Mouse (Mus musculus) embryo, embryonic 10.5 days (tissue): Measurements from ENCODE around the gene Pstk.
A peak's percentile ranks its signal among the peaks of the same experiment; 100 is the strongest.
"Not testable (repeated sequence)": the region's sequence is repeated elsewhere in the genome, so short reads cannot be mapped to it uniquely, and the experiment has no call there.

Experiments used
- DNase-seq: peaks from one replicate; pipeline ENCODE4 v3.0.0-alpha.2; 2015; ENCODE audit warnings: low spot score

Gene Pstk

GRCm38 (mm10) chr7:131370648-131371469 lies at the start of gene Pstk:
Gene Pstk (plus strand): TSS chr7:131371141.
- peak; percentile 94 for DNase-seq

DNA sequence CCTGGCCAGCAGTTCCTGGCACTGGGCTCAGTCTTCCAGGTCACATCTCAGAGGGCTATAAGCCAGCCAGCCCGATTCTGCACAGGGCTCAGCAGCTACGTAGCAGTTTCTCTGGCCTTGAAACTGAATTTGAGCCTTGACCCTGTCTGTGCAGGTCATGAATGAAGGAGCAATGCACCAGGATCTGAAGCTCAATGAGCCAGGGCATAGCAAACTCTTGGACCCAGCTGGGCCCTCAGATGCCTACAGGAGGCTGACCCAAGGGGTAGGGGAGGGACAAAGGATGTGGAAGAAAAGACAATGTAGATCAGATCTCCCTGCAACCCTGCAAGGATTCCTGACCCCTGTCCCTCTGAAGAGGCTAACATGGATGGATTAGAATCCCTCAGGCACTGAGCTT lies 48.7 kb upstream of the Pstk start, which contains the start of gene Cuzd1:
Cuzd1 (minus strand) TSS at position 101 of the 400 bp plus-strand sequence.
- no peak for DNase-seq

DNA sequence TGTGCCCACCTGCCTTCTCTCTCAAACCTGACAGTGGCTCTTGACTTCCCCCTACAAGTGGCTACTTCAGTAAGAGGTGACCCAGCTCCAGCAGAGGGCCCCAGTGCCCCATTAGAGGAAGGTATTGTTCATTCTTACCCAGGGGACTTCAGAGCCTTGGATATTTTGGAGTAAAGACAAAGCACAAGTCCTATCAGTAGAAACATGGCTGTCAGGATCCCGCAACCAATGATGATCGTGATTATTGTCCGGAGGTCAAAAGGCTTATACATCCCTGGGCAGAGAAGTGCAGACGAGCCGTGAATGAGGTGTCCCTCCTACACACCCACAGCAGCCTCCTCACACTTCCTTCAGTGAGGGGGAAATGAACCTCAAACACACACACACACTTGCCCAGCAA lies 43.9 kb upstream of the Pstk start:
- DNase-seq, result no peak

DNA sequence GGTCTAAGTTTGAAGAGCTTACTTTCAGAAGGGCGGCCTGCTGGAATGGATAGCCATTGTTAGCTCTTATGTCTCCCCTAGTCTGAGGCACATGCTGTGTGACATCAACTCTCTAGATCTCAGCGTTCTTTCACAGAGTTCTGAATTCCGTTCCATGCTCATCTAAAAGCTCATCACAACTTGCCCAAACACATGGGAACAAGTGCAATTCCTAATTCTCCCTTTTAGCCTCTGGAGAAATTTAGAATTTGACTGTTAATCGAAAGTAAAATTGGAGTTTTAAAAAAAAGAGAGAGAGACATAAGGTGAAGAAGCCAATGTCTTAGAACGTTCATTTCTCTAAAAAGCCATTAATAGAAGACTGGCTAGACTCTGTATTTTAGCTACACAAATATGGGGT lies 41.5 kb upstream of the Pstk start, which contains the start of gene Fam24b:
Fam24b (minus strand) TSS at position 101 of the 400 bp plus-strand sequence.
- no peak for DNase-seq

DNA sequence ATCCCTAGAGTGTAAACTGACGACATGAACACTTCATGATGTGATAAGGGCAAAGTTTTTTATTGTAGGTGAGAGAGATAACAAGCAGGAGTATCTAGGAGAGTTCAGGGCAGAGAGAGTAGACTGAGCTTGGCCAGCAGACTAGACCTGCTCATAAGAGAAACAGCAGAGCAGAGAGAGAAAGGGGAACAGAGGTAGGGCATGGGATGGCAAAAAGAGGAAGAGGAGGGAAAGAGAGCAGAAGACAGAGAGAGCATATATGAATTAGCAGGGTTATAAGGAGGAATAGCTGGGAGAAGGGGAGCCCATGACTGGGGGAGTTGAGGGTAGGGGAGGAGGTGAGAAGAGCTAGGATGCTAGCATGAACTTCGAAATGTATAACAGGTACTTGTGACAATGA lies 39.3 kb upstream of the Pstk start:
- no peak for DNase-seq

DNA sequence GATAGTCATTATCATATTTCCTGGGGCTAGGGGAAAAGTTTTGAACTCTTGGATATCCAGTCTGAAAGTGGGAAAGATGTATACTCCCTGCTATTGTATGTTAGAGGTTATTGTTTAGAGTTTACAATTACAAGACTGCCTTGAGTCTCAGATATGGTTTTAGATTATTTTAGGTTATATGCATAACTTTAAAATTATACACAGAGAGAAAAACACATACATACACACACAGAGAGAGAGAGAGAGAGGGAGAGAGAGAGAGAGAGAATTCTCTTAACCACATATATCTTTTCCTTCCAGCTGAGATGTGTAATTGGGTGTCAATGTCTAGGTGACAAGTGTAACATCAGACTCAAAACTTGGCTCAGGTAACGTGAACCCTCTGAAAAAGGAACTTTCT lies 37.4 kb upstream of the Pstk start, which contains the start of gene Fam24a:
Fam24a (plus strand) TSS at position 301 of the 400 bp plus-strand sequence.
- DNase-seq, result no peak

DNA sequence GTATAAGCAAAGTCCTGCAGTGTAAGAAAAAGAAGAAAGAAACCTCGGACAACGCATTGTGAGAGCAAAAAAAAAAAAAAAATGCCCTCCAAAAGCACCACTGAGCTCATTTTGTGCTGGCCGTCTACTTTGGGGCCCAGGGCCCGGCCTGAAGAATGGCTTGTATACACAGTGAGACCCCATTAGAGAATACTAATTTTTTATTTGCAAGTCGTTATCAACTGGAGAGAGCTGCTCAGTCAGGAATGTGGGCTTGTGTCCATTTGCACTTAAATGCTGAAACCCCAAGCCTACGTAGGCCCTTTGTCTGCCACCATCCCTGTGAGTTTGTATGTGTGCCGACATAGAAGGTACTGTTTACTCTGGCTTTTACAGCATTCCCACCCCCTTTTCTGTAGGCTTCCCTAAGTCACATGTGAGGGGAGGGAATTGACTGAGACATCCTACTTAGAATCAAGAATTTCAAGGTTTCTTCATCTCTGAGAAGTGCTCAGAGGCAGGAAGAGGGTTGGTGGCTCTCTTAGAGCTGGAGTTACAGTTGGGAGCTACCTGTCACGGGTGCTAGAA lies 33.4 kb upstream of the Pstk start:
- DNase-seq, result no peak

DNA sequence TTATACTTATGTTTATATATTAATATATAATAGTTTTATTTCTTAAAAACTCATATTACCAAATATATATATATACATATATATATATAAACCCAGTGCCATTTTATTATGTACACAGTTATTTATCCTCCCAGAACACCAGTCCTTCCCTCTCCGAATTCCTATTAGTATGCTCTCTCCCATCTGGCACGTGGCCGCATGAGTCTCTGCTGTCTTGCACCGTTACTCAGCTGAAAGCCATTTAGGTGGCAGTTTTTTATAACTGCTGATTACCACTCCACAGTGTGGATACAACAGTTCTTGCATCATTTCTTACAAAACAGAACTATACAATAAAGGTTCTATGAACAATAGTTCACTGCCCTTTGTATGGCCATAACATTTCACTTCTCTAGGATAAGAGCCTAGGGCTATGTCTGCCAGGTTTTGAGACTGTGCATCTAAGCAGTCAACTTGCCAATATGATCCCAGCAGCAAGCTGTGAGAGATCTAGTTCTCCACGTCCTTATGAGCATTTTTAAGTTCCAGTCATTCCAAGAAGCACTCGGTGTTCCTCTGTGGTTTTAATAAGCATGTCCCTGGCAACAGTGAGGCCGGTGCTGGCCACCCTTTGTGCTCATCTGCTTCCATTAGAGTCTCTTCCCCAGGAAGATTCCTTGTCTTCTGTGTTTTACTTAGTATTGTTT lies 24.9 kb upstream of the Pstk start:
- no peak for DNase-seq

DNA sequence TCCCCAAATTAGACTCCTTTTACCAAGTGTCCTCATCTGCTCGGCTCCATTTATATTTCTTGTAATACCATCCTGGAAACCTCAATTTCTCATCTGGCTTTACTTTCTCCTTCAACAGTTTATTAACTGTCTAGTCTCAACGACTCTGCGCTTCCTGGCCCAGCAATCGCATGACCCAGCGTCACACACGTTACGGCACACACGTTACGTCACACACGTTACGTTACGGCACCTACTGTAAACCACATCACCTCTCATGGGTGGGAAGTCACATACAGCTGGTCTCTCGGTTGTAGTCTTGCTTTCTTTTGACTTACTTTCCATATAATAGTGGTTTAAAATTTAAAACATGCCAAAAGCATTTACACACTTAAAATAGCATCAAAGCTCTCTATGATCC lies 14.8 kb upstream of the Pstk start:
- no peak for DNase-seq

GRCm38 (mm10) chr7:131362269-131362614 lies 8.7 kb upstream of the Pstk start:
- no peak for DNase-seq

GRCm38 (mm10) chr7:131362615-131363300 lies 8.2 kb upstream of the Pstk start, which contains the start of gene 2310057M21Rik:
Gene 2310057M21Rik (minus strand): TSS chr7:131362759.
- peak; percentile 99 for DNase-seq

GRCm38 (mm10) chr7:131364131-131364530 lies 6.8 kb upstream of the Pstk start:
- no peak for DNase-seq

DNA sequence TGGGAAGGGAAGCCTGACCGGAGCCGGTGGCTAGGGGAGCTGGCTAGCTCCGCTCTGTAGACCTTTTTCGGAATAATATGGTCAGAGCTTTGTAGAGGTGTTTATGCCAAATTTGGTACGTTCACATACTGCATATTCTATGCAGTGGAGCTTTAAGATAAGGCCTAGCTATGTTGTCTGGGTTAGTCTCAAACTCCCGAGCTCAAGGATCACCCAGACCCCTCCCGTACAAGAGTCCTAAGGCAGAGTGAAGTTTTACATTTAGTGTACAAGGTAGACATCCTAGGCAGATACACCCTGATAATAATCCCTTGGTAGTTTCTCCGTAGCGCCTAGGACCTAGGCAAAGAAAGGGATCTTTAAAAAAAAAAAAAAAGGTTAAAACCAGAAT lies 524 bp downstream of the Pstk start:
- no peak for DNase-seq

DNA sequence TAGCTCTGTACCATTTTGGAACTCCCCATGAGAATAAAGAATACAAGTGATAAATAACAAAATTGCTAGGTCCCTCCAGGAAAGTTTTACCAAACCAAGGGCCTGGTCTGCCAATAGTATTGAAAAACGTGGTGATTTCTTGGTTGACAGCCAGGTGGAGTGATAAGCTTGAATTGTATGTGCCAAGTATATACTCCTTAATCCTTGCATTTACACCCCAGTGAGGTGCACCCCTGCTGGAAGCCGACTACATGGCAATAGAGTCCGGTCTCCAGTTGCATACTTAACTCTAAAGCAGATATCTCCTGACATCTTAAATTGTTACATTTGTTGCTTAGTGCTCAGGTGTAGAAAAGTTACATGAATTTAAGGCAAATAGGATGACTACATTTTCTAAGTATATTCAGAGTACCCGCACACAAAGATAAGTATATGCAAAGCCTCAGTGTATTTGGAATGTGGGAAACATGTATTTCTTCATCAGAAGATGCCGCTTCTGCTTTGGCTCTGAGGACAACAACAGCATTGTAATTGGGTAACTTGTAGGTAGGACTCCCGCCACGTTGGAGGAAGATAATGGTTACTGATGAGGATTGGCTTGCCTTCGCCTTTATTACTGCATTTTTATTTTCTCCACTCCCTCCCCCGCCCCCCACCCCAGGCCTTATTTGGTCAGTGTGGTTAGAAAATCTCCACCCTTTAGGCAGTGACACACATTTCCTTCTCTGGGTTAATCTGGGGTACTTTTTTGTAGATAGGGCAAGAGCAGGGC lies 1.1 kb downstream of the Pstk start:
- DNase-seq, result peak; percentile 30

- not testable (repeated sequence) for DNase-seq
Observed at GRCm38 (mm10) chr7:131391761-131392160, 20.8 kb downstream of the Pstk start.

GRCm38 (mm10) chr7:131409321-131409987 lies 38.5 kb downstream of the Pstk start:
- DNase-seq, result peak; percentile 73

DNA sequence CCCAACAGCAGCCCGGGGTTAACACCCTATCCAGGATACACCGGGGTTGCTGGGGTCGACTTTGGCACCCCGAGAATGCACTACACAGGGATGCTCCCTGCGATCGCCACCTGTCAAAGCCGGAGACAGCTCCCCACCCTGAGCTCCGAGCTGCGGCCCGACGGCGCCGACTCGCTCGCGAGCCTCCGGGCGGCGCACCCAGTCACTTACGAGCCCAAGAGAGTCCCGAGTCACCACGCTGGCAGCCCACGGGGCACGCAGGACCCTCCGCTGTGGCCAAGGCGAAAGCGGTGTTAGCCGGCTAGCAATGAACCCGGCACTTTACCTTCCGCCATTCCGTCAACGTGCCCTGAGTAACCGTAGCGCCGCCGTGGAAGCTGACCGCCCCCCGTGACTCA lies 39.0 kb downstream of the Pstk start:
- DNase-seq, result peak; percentile 33

DNA sequence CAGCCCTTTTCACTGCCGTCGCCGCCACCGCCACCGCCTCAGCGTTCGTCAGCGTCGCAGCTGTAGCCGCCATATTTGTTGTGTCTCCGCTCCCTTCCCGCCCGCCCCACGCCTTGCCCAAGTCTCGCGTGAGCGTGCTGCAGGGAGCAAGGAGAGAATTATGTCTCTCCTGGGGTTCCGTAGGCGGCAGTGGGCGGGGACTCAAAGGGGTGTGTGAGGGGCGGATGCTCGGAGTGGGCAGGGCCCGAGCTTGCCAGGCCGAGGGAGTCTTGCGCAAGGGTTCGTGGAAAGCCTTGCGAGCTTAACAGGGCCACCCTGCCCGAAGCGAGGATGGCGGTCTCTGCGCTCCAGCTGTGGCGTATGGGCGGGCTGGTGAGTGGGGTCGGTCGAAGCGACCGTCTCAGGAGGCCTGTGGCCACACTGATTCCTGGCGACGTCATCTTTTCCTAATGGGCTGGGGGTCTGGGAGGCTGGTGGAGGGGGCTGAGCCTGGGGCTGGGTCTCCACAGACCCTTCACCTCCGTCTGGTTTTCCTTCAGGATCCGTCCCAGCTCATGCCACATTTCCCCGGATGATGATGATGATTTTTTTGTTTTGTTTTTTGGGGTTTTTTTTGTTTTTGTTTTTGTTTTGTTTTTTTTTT lies 39.6 kb downstream of the Pstk start, which contains the start of the genes Ikzf5 and Acadsb:
Ikzf5 (minus strand) TSS at position 106 of the 643 bp plus-strand sequence.
Acadsb (plus strand) TSS at position 186 of the 643 bp plus-strand sequence.
- peak; percentile 98 for DNase-seq

DNA sequence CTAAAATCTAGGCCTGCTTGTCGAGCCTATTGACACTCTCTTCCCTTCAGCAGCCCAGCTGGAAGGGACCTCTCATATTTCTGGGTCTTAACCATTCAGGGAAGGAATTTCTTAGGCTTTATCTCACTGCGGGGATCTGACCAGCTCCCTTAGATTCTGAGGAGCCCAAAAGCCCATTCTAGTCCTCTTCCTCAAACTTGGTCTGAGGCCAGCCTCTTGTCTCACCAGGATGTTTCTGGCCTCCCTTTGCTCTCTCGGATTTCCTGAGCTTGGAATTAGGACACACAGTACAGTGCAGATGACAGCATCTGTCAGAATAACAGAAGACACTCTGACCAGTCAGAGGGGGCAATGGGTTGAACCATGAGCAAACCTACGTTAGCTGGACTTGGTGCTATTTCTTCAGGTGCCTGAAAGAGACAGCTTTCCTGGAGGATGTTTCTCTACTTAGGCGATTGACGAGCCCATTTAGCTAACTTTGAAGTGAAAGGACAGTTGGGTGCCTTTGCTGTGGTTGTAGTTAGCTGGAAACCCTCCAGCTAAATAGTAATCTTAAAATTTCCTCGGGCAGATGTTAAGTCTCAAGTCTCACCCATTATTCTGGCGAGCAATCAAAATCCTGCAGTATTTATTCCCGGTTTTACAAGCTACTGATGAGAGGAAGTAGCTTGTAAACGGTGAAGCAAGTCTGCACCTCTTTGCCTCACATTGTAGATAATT lies 40.4 kb downstream of the Pstk start:
- DNase-seq, result no peak

GRCm38 (mm10) chr7:131411941-131412270 lies 41.0 kb downstream of the Pstk start:
- DNase-seq, result no peak
